Mouse (Mus musculus) heart, postnatal 36 days (tissue): ENCODE results near the gene Slc16a2. TPM values are rescaled to one million over a fixed set of nuclear protein-coding genes. Genes with fewer than 3 reads are reported as not detected.

Source experiments
- DNase-seq, 2 experiments: peaks; one replicate each; pipeline ENCODE4 v3.0.0; 2021 to 2022
- intact Hi-C: fragments of 180-260 bp; cut with DNase I; formaldehyde crosslinking; loops from one replicate; pipeline ENCODE4 v1.15.1; 2025
- total RNA-seq, 2 experiments: library from RNA; stranded (reverse); gene quantifications; 2 replicates each; pipeline ENCODE4 v1.2.3; 2021

Gene Slc16a2
- total RNA-seq: 1 to 10 TPM; 6.6 to 7.5 TPM

- DNase-seq: peak; percentile 59 to 67
- intact Hi-C loops: loop anchor here (2.0 kb wide), 2 partner anchors 127 to 197 kb away; no protein-coding TSS in a partner anchor
These were observed at the start of gene Slc16a2 for GRCm38 (mm10) chrX:103821832-103822196. Slc16a2 (minus strand) TSS chrX:103821983.

GRCm38 (mm10) chrX:103863502-103863901, 41.7 kb upstream of the Slc16a2 start:
- intact Hi-C loops: no loop called here
- no peak for DNase-seq

GRCm38 (mm10) chrX:103862877-103863276, 41.1 kb upstream of the Slc16a2 start:
- intact Hi-C loops: no loop called here
- DNase-seq: no peak

GRCm38 (mm10) chrX:103845266-103845665, 23.5 kb upstream of the Slc16a2 start:
- intact Hi-C loops: loop anchor here (1.0 to 2.0 kb wide), 2 partner anchors 150 to 360 kb away; no protein-coding TSS in a partner anchor
- DNase-seq: peak; percentile 7 to 20

- DNase-seq: no peak
- intact Hi-C loops: no loop called here
These were observed 7.1 kb upstream of the Slc16a2 start for GRCm38 (mm10) chrX:103828836-103829235.

- intact Hi-C loops: loop anchor here (2.0 kb wide), 1 partner anchor 128 kb away; no protein-coding TSS in a partner anchor
- DNase-seq: peak; percentile 46 to 49
These were observed 558 bp upstream of the Slc16a2 start for GRCm38 (mm10) chrX:103822271-103822811.

GRCm38 (mm10) chrX:103821195-103821831, 470 bp downstream of the Slc16a2 start:
- peak in 1 of 2 experiments; percentile 3 for DNase-seq
- intact Hi-C loops: loop anchor here (2.0 kb wide), 1 partner anchor 197 kb away; no protein-coding TSS in a partner anchor

- peak in 1 of 2 experiments; percentile 15 for DNase-seq
- intact Hi-C loops: loop anchor here (2.0 kb wide), 1 partner anchor 196 kb away; no protein-coding TSS in a partner anchor
These were observed 1.2 kb downstream of the Slc16a2 start for GRCm38 (mm10) chrX:103820307-103821194.

GRCm38 (mm10) chrX:103819253-103819652, 2.5 kb downstream of the Slc16a2 start:
- intact Hi-C loops: no loop called here
- DNase-seq: no peak

- DNase-seq: no peak
These were observed 9.1 kb downstream of the Slc16a2 start for GRCm38 (mm10) chrX:103812690-103813089.

GRCm38 (mm10) chrX:103810483-103810882, 11.3 kb downstream of the Slc16a2 start:
- intact Hi-C loops: no loop called here
- no peak for DNase-seq

More at GRCm38 (mm10) chrX:103812690-103813089, 9.1 kb downstream of the Slc16a2 start:
- intact Hi-C loops: no loop called here

GRCm38 (mm10) chrX:103806373-103806772, 15.4 kb downstream of the Slc16a2 start:
- intact Hi-C loops: no loop called here
- no peak for DNase-seq

- DNase-seq: no peak
- intact Hi-C loops: no loop called here
These were observed 24.8 kb downstream of the Slc16a2 start for GRCm38 (mm10) chrX:103796961-103797360.

GRCm38 (mm10) chrX:103795506-103795905, 26.3 kb downstream of the Slc16a2 start:
- no peak for DNase-seq
- intact Hi-C loops: no loop called here

- no peak for DNase-seq
- intact Hi-C loops: no loop called here
These were observed 30.5 kb downstream of the Slc16a2 start for GRCm38 (mm10) chrX:103791329-103791728.

GRCm38 (mm10) chrX:103785681-103786080, 36.1 kb downstream of the Slc16a2 start:
- intact Hi-C loops: no loop called here
- peak in 1 of 2 experiments; percentile 4 for DNase-seq

- intact Hi-C loops: no loop called here
- DNase-seq: peak in 1 of 2 experiments; percentile 3
These were observed 45.4 kb downstream of the Slc16a2 start for GRCm38 (mm10) chrX:103776412-103776811.

- intact Hi-C loops: no loop called here
- no peak for DNase-seq
These were observed 75.6 kb downstream of the Slc16a2 start for GRCm38 (mm10) chrX:103746197-103746596.

- intact Hi-C loops: no loop called here
- DNase-seq: no peak
These were observed 77.4 kb downstream of the Slc16a2 start for GRCm38 (mm10) chrX:103744171-103745039.

GRCm38 (mm10) chrX:103742057-103742315, 79.8 kb downstream of the Slc16a2 start:
- intact Hi-C loops: no loop called here
- no peak for DNase-seq
